Mouse (Mus musculus) neural tube, embryonic 11.5 days (tissue): Measurements from ENCODE around the gene 2310022B05Rik. TPM values are rescaled to one million over a fixed set of nuclear protein-coding genes. Genes with fewer than 3 reads are reported as not detected.

Source experiments
- ATAC-seq: fragments of 200-750 bp; cut with Nextera tagmentation; 2 replicates; pipeline ENCODE4 v1.8.0; 2017; ENCODE audit warnings: moderate number of reproducible peaks, mild to moderate bottlenecking, moderate TSS enrichment, moderate library complexity; ENCODE audit not compliant: insufficient read depth, low FRiP score, low TSS enrichment
- DNase-seq: peaks from one replicate; pipeline ENCODE4 v3.0.0-alpha.2; 2015; ENCODE audit warnings: low spot score
- H3K27ac ChIP-seq: fragments of 300-500 bp; sonication (generic); 2 replicates; pipeline ENCODE4 v1.5.1; 2014; ENCODE audit warnings: low read depth, mild to moderate bottlenecking, low read length
- H3K27me3 ChIP-seq: fragments of 300-500 bp; sonication (generic); 2 replicates; pipeline ENCODE4 v1.6.1; 2014; ENCODE audit warnings: mild to moderate bottlenecking, low read length, mixed read lengths; ENCODE audit not compliant: control insufficient read depth, insufficient read depth
- H3K36me3 ChIP-seq: fragments of 300-500 bp; sonication (generic); 2 replicates; pipeline ENCODE4 v1.6.1; 2014; ENCODE audit warnings: mild to moderate bottlenecking, low read length, moderate library complexity, mixed read lengths; ENCODE audit not compliant: control insufficient read depth, insufficient read depth
- H3K4me1 ChIP-seq: fragments of 300-500 bp; sonication (generic); 2 replicates; pipeline ENCODE4 v1.6.1; 2014; ENCODE audit warnings: low read length, mixed read lengths; ENCODE audit not compliant: control insufficient read depth, insufficient read depth
- H3K4me2 ChIP-seq: fragments of 300-500 bp; sonication (generic); 2 replicates; pipeline ENCODE4 v1.6.1; 2014; ENCODE audit warnings: low read depth, mild to moderate bottlenecking, moderate library complexity
- H3K4me3 ChIP-seq: fragments of 300-500 bp; sonication (generic); 2 replicates; pipeline ENCODE4 v1.5.1; 2014; ENCODE audit warnings: low read depth, low read length
- H3K9ac ChIP-seq: fragments of 300-500 bp; sonication (generic); 2 replicates; pipeline ENCODE4 v1.6.1; 2014; ENCODE audit warnings: mild to moderate bottlenecking, low read length
- H3K9me3 ChIP-seq: fragments of 300-500 bp; sonication (generic); 2 replicates; pipeline ENCODE4 v1.6.1; 2016; ENCODE audit warnings: low read length; ENCODE audit not compliant: control insufficient read depth
- WGBS: fragments of 180-500 bp; shearing (Covaris S2); extraction: QIAGEN DNeasy Blood & Tissue Kit; methylation state at CpG from one replicate; pipeline ENCODE4 v1.1.7; 2014; 5-methylcytosine and 5-hydroxymethylcytosine counted together
- polyA plus RNA-seq: library from polyadenylated mRNA; unstranded; fragments of >200 nt; fragmentation: Nextera tagmentation; extraction: Ambion mirVana; gene quantifications from 2 replicates; pipeline ENCODE4 v1.2.1, GENCODE M21; 2014

Gene 2310022B05Rik
- 33.0 and 34.3 TPM in 2 replicates for polyA plus RNA-seq

DNA sequence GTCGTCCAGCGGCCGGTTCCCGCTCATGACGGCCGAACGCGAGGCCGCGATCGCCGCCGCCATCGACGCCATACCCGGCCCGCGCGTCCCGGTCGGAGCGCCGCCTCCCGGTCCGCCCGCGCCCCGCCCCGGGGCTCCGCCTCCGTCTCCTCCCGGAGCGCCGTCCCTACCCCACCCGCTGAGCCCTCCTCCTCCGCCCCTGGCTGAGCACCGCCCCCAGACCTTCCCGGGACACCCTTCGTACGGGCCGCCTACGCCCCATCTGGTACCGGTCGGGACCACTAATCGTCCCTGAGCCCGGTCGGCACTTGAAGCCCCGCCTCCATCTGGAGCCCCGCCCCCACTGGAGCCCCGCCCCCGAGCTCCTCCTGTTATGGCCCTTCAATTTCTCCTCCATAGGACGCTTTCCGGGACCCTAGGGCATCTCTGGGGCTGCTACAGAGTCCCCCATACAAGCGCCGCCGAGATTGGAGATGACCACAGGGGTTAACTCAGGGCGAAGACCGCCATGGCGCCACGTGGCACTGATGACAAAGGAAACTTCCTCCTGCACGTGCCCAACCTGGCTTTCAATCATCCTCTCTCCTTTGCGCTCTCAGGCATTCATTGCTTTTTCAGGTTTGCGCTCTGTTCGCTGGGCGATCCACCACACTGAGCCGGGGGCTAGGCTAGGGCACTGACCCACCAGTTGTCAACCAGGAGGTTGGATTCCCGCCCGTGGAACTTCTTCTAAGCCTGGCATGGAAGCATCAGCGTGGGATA, at the start of gene 2310022B05Rik:
Gene 2310022B05Rik, minus strand, starts transcription at position 258 of the 762 bp plus-strand sequence.
- H3K27me3 ChIP-seq = no peaks in the 10 kb centered on the region
- no peaks in the 10 kb centered on the region for H3K36me3 ChIP-seq
- H3K9ac ChIP-seq = peak within 1 kb of the TSS; percentile 84
- peaks cover 12% of the 10 kb centered on the region; the same call in 1 of the 2 replicates for H3K4me1 ChIP-seq
- H3K27ac ChIP-seq = peak within 1 kb of the TSS; percentile 70
- H3K4me3 ChIP-seq = peak within 1 kb of the TSS; percentile 76
- DNase-seq = peak; percentile 88
- ATAC-seq = peak; percentile 93
- H3K9me3 ChIP-seq = no peaks in the 10 kb centered on the region
- peak within 1 kb of the TSS; percentile 77 for H3K4me2 ChIP-seq
- WGBS = under 1% methylated on average over 69 of the region's 69 CpGs

DNA sequence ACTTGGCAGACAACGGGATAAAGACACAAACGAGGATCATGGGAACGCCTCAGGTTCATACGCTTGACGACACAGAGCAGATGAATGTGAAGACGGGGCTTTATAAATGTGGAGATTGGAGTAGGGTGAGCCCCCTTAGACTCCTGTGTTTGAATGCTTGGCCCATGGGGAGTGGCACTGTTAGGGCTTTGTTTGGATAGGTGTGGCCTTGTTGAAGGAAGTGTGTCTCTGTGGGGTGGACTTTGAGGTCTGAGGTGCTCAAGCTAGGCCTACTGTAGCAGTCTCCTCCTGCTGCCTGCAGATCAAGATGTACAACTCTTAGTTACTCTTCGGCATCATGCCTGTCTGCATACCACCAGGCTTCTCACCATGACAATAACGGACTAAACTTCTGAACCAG, 42.7 kb upstream of the 2310022B05Rik start:
- no peak overlapping the region for H3K9ac ChIP-seq
- no peaks in the 10 kb centered on the region for H3K27me3 ChIP-seq
- no peak overlapping the region for H3K4me3 ChIP-seq
- ATAC-seq (no peak), DNase-seq (no peak)
- peaks cover 2% of the 10 kb centered on the region for H3K36me3 ChIP-seq
- 93% methylated on average over 8 of the region's 8 CpGs for WGBS
- no peak overlapping the region for H3K27ac ChIP-seq
- no peaks in the 10 kb centered on the region for H3K9me3 ChIP-seq
- no peaks in the 10 kb centered on the region for H3K4me1 ChIP-seq
- H3K4me2 ChIP-seq = no peak overlapping the region

DNA sequence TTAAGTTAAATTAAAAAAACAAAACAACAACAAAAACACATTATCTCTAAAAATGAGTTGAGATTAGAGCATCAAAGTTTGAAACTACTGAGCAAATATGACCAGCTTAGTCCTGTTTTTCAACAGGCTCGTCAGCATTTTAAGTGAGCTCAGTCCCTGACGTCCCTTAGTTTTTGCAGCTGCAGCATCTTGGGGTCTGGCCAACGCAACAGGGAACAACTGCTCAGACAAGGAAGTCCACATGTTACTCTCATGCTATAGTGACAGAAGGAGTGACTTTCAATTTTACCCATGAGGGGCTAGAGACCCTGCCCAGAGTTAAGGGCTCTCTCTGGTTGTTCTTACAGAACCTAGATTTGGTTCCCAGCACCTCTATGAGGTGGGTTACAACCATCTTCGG, 41.2 kb upstream of the 2310022B05Rik start:
- Histone ChIP-seq H3K4me2 (no peak overlapping the region), H3K27me3 (no peaks in the 10 kb centered on the region), H3K4me1 (no peaks in the 10 kb centered on the region), H3K9me3 (no peaks in the 10 kb centered on the region), H3K4me3 (no peak overlapping the region), H3K9ac (no peak overlapping the region), H3K36me3 (peaks cover 2% of the 10 kb centered on the region), H3K27ac (no peak overlapping the region)
- DNase-seq (no peak), ATAC-seq (no peak)
- 92% methylated on average over 4 of the region's 4 CpGs for WGBS

DNA sequence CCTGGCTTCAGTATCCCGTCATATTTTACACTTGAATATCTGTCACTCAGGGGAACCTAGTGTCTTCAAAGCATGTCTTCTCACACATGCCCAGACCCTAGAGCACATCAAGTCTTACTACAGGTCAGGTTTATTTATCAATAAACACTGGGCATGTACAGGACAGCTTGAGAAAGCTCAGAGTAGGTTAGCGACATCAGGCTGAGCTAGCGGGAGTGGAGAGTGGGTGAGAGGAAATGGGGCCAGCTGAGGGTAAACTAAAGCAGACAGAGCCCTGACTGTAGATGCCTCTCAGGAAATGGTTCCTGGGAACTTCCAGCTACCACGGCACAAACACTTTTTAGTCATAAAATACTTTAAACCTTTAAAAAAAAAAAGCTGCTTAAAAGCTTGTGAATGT, 40.4 kb upstream of the 2310022B05Rik start:
- 89% methylated on average over 4 of the region's 4 CpGs for WGBS
- Histone ChIP-seq H3K27ac (no peak overlapping the region), H3K9me3 (no peaks in the 10 kb centered on the region), H3K4me1 (no peaks in the 10 kb centered on the region), H3K4me2 (no peak overlapping the region), H3K27me3 (no peaks in the 10 kb centered on the region), H3K9ac (no peak overlapping the region), H3K36me3 (peaks cover 2% of the 10 kb centered on the region), H3K4me3 (no peak overlapping the region)
- no peak for ATAC-seq
- no peak for DNase-seq

DNA sequence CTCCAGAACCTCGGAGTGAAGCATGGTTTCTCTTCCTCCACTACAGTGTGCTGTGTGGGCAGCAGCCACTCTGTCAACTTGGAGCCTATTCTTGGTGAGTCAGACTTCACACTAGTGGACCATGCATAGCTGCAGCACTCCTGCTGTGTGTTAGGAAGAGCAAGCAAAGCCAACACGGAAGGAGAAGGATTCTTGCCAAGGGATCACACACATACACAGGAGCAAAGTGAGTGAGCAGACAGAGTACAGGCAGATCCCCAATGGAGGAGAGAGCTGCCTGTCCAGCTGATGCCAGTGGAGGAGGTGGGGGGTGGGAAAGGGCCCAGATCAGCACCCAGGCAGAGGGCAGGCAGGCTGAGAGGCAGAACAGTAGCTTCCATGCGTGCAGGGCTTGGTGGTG, 39.0 kb upstream of the 2310022B05Rik start:
- ATAC-seq (no peak), DNase-seq (no peak)
- Histone ChIP-seq H3K9me3 (no peaks in the 10 kb centered on the region), H3K4me1 (no peaks in the 10 kb centered on the region), H3K4me3 (no peak overlapping the region), H3K27ac (no peak overlapping the region), H3K27me3 (no peaks in the 10 kb centered on the region), H3K4me2 (no peak overlapping the region), H3K9ac (no peak overlapping the region), H3K36me3 (peaks cover 2% of the 10 kb centered on the region)
- 91% methylated on average over 3 of the region's 3 CpGs for whole genome bisulfite sequencing

DNA sequence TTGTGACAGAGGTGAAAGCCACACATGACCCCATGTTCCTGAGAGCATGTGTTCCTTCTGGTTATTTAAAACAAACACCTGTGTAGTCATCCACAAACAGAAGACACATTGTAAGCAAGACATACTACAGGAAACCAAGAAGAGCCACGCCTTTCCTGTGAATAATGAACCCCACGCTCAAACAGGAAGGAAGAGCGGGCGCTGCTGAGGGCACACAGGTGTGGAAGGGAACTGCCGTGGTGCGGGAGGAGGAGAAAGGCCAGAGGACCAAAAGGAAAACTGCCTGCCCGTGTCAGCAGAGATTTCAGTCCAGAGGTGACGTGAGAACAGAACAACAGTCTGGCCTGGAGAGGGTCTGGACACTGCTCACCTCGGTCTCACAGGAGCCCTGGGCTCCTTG, 37.9 kb upstream of the 2310022B05Rik start:
- H3K4me3 ChIP-seq = no peak overlapping the region
- no peak overlapping the region for H3K4me2 ChIP-seq
- DNase-seq = no peak
- 90% methylated on average over 9 of the region's 9 CpGs for WGBS
- H3K9ac ChIP-seq = no peak overlapping the region
- H3K36me3 ChIP-seq = peaks cover 2% of the 10 kb centered on the region; the same call in 1 of the 2 replicates
- no peaks in the 10 kb centered on the region for H3K4me1 ChIP-seq
- H3K27ac ChIP-seq = no peak overlapping the region
- H3K27me3 ChIP-seq = no peaks in the 10 kb centered on the region
- no peak for ATAC-seq
- no peaks in the 10 kb centered on the region for H3K9me3 ChIP-seq

DNA sequence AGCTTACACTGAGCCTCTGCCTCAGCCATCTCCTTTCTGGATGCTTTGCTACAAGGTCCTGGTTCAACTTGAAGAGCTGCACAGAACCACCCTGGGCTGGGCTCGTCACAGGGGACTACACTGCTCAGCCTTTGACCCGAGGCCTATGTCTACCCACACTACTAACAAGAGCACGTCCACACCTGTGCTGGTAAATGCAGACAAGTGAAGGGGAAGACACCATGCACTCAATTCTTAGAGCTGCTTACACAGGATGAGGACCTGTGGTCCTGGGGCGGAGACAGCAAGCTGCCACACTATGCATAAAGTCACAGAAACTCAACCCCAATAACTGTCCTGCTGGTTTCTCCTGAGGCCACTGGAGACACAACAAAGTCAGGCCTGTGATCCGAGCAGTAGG, 37.1 kb upstream of the 2310022B05Rik start:
- Histone ChIP-seq H3K9ac (no peak overlapping the region), H3K36me3 (peaks cover 2% of the 10 kb centered on the region; the same call in 1 of the 2 replicates), H3K9me3 (no peaks in the 10 kb centered on the region), H3K27me3 (no peaks in the 10 kb centered on the region), H3K27ac (no peak overlapping the region), H3K4me3 (no peak overlapping the region), H3K4me2 (no peak overlapping the region), H3K4me1 (no peaks in the 10 kb centered on the region)
- DNase-seq (no peak), ATAC-seq (no peak)
- 88% methylated on average over 5 of the region's 5 CpGs for WGBS

DNA sequence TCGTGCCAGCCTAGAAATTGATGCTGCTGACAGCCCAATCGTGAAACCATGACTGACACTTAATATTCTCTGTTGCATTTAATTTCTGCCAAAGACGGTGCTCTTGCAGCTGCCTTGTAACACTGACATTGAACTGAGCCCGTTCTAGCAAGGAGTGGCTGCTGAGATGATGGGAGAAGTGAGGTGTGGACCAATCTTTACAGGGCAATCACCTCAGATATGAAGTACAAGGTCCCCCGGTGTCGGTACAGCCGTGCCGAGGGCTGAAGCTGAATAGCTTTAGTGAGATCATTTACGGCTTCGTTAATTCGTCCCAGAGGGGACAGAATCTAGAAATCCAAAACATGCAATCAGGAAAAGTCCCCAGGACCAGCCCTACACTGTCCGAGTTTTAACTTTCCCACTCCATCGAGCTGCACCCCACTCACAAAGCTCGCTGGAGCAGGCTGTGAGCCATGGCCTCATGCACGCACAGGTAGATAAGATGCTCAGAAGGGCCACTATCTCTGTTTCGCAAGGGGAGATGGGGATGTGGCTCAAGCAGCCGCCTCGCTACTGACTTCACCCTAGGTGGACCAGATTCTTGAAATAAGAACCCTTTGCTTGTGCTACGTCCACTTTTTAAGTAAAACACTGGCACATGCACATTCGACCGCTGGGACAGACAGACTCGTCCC, 32.4 kb upstream of the 2310022B05Rik start:
- Histone ChIP-seq H3K27me3 (no peaks in the 10 kb centered on the region), H3K4me1 (no peaks in the 10 kb centered on the region), H3K4me2 (no peak overlapping the region), H3K9me3 (no peaks in the 10 kb centered on the region), H3K4me3 (no peak overlapping the region), H3K27ac (no peak overlapping the region), H3K36me3 (no peaks in the 10 kb centered on the region; the same call in 1 of the 2 replicates), H3K9ac (no peak overlapping the region)
- DNase-seq (no peak), ATAC-seq (no peak)
- WGBS = 95% methylated on average over 22 of the region's 22 CpGs

DNA sequence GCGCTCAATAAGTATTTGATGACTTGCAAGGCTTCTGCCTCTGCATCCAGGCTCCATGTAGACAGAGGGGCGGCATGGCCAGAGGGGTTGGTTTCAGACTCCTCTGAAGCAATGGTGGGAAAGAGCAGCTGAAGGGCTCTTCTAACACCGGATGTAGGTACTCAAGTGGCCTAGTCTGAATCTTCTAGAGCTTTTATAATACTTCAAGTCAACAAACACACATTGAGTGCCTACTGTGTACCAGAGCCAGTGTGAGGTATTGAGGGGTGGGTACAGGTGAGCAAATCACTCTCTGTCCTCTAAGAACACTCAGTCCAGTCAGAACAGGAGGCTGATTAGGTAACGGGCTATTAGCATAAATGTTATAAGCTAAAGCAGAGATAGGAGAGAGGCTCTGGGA, 28.5 kb upstream of the 2310022B05Rik start:
- 94% methylated on average over 4 of the region's 4 CpGs for WGBS
- Histone ChIP-seq H3K36me3 (no peaks in the 10 kb centered on the region; the same call in 1 of the 2 replicates), H3K27me3 (no peaks in the 10 kb centered on the region), H3K4me3 (no peak overlapping the region), H3K4me1 (no peaks in the 10 kb centered on the region), H3K9me3 (no peaks in the 10 kb centered on the region), H3K9ac (no peak overlapping the region), H3K4me2 (no peak overlapping the region), H3K27ac (no peak overlapping the region)
- DNase-seq (no peak), ATAC-seq (no peak)
